Mouse (Mus musculus) right cerebral cortex, postnatal 4 days (tissue): ENCODE results near the gene Atn1.

Experiments used
- DNase-seq: peaks from one replicate; pipeline ENCODE4 v3.0.0-alpha.2; 2022

Atn1 gene

DNA sequence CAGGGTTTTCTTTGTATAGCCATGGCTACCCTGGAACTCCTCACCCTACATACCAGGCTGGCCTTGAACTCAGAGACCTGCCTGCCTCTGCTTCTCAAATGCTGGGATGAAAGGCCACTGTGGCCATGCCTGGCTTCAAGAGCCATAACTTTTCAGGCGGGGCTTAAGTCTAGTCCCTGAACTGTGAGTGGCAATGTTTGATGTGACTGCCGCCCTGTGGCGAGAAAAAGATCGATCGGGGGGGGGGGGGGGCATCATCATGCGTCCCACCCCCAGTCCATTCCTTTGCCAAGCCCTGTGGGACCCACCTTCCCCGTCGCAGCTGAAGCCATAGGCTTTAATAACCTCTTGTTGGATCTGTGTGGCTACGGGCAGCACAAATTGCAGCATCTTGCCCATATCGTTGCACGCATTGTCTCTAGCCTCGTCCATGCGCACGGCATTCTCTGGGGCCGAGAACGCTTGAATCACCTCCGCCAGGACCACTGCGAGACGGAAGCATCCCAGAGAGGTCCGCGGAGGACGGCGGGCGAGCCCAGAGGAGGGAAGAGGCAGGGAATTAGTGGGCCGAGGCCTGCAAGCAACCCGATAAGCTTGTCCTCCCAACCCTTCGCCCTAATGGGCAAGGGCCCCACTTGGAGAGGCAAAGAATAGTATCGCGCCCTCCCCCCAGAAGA lies 16.0 kb downstream of the Atn1 start:
- peak; percentile 63 for DNase-seq

GRCm38 (mm10) chr6:124739231-124739796 lies 17.0 kb downstream of the Atn1 start:
- no peak for DNase-seq

GRCm38 (mm10) chr6:124738511-124739023 lies 17.8 kb downstream of the Atn1 start, which contains the start of gene Ptpn6:
Gene Ptpn6 (minus strand): TSS chr6:124738714.
- no peak for DNase-seq

- DNase-seq = no peak
These were observed 19.3 kb downstream of the Atn1 start for GRCm38 (mm10) chr6:124737040-124737439.

DNA sequence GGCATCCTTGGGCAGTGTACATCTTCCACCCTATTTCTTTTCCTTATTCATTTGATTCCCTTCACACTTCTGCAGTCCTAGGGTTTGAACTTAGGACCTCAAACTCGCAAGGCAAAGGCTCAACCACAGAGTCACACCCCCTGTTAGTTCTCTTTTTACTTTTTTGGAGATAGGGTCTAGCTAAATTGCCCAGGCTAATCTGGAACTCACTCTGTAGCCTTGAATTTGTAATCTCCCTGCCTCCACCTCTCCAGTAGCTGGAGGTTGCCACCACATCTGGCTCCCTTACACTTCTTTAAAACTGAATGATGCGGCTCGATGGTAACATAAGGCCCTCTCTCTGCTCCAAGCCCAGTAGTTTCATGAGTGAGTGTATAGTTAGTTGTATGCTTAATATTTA lies 21.9 kb downstream of the Atn1 start:
- DNase-seq = no peak

DNA sequence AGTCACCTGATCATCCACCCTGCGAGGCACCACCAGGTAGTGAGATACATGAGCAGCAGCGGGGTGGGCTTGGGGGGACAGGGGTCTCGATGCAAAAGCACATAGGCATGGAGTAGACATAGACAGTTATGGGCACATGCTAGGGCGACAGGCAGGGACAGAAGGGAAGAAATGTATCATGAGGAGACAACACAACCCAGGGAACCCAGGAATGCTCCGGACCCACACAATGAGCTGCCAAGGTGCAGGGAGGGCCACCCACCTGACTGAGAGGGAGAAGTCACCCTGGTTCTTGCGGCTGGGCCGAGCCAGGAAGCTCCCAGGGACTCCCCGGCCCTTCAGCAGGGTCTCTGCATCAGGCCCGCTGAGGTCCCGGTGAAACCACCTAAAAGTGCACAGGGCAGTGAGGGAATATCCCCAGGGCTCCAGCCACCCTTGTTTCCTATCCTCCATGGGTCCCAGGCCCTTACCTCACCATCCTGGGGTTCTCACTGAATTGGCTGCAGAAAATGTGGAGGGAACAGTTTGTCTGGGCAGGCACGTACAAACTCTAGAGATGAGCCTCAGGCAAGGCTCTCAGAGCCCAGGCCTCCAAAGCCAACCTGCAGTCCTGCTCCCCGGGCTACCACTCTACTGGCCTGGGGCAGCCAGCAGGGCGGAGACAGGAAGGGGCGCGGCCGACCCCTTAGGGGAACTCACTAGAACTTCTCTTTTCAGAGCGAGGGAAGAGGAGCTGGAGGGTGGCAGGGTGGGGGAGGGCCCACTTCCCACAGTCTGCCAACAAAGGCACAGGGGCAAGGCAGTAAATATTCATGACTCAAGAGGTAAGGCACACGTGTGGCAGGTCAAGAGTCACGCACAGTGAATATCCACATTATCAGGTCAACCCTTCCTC lies 23.6 kb downstream of the Atn1 start:
- DNase-seq = no peak

DNA sequence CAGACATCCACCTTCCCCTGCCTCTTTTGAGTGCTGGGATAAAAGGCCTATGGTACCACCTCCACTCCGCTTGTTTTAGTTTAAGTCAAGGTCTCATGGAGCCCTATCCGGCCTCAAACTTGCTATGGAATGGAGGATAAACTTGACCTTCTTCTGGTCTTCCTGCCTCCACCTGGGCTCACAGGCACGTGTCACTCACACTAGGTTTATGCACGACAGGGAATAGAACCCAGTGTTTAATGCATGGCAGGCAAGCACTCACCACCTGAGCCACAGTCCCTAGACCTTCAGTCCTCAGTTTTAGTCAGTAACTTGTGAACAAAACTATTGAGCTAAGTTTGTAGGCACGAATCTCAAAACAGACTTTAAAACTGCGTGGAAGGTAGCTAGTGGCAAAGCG lies 25.3 kb downstream of the Atn1 start:
- no peak for DNase-seq

- DNase-seq = no peak
These were observed 26.2 kb downstream of the Atn1 start for GRCm38 (mm10) chr6:124729850-124730705.

GRCm38 (mm10) chr6:124728621-124729020 lies 27.7 kb downstream of the Atn1 start:
- DNase-seq = no peak

GRCm38 (mm10) chr6:124724472-124724871 lies 31.9 kb downstream of the Atn1 start:
- no peak for DNase-seq

GRCm38 (mm10) chr6:124723541-124723940 lies 32.8 kb downstream of the Atn1 start:
- DNase-seq = no peak

GRCm38 (mm10) chr6:124722876-124723473 lies 33.3 kb downstream of the Atn1 start:
- DNase-seq = no peak

GRCm38 (mm10) chr6:124720904-124721303 lies 35.4 kb downstream of the Atn1 start:
- no peak for DNase-seq

DNA sequence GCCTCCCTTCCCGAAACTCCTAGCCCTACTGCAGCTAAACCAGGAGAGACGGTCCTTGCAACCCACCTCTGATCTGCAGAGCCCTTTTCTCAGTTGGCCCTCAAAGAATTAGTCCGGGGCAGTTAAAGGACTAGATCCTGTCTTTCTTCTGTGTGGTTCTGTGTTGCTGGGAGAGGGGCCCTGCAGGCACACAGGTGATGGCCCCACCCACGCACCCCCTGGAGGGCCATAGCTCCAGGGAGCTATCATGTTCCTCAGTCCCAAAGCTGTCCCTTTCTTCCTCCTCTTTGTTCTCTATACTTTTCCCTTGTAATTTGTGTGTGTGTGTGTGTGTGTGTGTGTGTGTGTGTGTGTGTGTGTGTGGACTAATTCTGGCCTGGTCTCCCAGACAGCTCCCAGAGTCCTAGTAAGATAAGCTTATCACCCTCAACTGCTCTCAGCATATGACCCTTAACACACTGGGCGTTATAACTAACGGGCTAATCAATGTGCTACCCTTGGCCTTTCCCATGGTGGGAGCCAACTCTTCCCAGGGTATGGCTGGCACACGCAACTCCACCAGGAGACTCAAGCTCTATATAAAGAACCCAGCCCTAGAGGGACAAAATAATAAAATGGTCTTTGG lies 36.9 kb downstream of the Atn1 start:
- no peak for DNase-seq

DNA sequence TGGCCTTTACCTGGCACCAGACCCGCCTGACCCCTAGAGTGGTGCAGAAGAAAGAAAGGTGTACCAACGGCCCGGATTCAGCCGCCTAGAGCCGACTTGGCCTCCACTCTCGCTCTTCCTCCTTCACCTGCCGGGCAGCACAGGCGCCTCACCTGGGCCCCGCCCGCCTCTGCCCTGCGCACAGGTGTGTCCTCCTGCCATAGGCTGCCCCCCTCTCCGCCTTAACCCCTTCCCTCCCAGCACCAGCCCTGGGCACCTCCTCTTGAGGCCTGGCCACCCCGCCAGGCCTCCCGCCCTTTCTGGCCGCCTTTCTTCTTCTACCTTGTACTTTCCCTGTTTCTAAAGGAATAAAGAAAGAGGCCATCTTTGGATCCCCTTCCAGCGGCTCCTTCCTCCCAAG lies 37.6 kb downstream of the Atn1 start:
- no peak for DNase-seq

DNA sequence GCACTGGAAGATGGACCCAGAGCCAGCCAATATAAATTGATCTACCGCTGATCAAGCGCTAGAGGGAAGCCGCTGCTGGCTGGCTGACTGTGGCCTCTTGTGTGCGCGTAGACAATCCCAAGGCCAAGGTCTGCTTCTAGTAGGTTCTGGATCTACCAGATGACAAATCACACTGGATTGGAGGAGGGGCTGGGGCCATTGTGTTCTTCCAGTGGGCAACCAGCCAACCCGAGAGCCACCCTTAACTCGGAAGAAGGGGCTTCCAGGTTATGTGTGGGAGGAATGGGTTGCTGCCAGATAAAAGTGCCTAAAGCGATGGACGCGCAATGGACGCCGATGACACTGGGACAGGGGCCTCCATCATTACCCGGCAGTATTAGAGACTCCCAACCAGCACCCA lies 38.4 kb downstream of the Atn1 start:
- no peak for DNase-seq

DNA sequence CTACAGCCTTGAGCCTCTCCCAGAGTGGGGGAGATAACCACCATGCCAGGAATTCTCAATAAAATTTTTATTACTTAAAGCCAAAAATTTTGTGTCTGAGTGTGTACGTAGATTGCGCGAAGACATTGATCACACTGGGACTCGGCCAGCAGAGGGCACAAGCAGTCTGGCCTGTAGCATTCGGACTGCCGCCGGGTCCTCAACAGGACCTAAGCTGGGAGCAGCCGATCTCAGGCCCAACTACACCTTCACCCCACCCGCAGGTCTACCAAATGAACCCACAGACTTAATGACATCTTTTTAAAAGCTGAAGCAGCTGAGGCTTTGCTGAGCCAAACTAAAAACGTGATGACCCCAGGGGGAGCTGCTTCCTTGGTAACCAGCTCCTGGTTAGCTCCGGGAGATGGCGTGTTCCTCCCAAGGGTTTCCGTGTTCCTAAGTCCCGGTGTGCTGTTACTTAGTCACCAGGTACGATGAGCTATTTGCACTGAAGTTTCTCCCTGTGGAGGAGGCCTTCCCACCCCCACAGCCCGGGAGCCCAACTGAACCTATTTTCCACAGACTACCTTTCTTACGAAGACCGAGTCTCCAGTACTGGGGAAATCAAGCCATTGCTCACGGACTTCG lies 39.3 kb downstream of the Atn1 start:
- DNase-seq = no peak

DNA sequence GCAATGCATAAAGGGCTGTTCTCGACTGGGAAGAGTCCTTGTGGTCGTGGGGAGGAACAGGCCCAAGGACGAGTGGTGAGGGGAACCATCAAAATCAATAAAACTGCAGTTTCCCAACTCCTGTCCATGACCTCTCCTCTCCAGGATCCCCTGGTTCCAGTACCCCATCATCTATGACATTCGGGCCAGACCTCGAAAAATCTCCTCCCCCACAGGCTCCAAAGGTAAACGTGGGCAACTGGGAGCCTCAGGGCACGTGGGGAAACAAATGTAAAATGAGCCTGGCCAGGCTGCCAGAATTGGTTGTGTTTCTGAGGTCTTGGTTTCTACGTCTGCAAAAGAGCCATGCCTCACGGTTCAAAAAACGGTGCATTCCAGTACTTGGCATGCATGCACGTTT lies 43.4 kb downstream of the Atn1 start:
- no peak for DNase-seq

GRCm38 (mm10) chr6:124711824-124712782 lies 44.2 kb downstream of the Atn1 start, which contains the start of the genes Emg1 and Phb2:
Gene Emg1 (minus strand): TSS chr6:124712178.
Gene Phb2 (plus strand): TSS chr6:124712336.
- peak; percentile 94 for DNase-seq
